Mouse (Mus musculus) T-helper 17 cell (primary cell): ENCODE data around the gene Rcan1.
"Not testable (repeated sequence)": the region's sequence is repeated elsewhere in the genome, so short reads cannot be mapped to it uniquely, and the experiment has no call there.

Experiments used
- in situ Hi-C, 2 experiments: fragments of 300-600 bp; cut with MboI, MseI; formaldehyde crosslinking; loops; 1 replicate in 1 of 2; 2 replicates in 1 of 2; pipeline ENCODE4 v1.15.1; 2025; ENCODE audit warnings: high pct_unique_total_duplicates in 2 of 2

Rcan1 gene

GRCm38 (mm10) chr16:92470706-92471105 lies at the start of gene Rcan1:
TSS of gene Rcan1 (minus strand) at chr16:92470867.
- in situ Hi-C loops = loop anchor here in 1 of 2 experiments (25.0 kb wide), 1 partner anchor 133 kb away; no protein-coding TSS in a partner anchor

- in situ Hi-C loops = no loop called here
Measured at GRCm38 (mm10) chr16:92519820-92520492, 49.3 kb upstream of the Rcan1 start.

- in situ Hi-C loops = no loop called here
Measured at GRCm38 (mm10) chr16:92518718-92519117, 48.1 kb upstream of the Rcan1 start.

- in situ Hi-C loops = no loop called here
Measured at GRCm38 (mm10) chr16:92516139-92516538, 45.5 kb upstream of the Rcan1 start.

- in situ Hi-C loops = not testable (repeated sequence)
Measured at GRCm38 (mm10) chr16:92514896-92515295, 44.2 kb upstream of the Rcan1 start.

- in situ Hi-C loops = no loop called here
Measured at GRCm38 (mm10) chr16:92511773-92512391, 41.2 kb upstream of the Rcan1 start.

- in situ Hi-C loops = no loop called here
Measured at GRCm38 (mm10) chr16:92510835-92511772, 40.4 kb upstream of the Rcan1 start.

- in situ Hi-C loops = loop anchor here in 1 of 2 experiments (10.0 kb wide), 1 partner anchor 57 kb away; no protein-coding TSS in a partner anchor
Measured at GRCm38 (mm10) chr16:92507573-92507972, 36.9 kb upstream of the Rcan1 start.

GRCm38 (mm10) chr16:92503105-92503504 lies 32.4 kb upstream of the Rcan1 start:
- in situ Hi-C loops = loop anchor here in 1 of 2 experiments (10.0 kb wide), 1 partner anchor 62 kb away; no protein-coding TSS in a partner anchor

GRCm38 (mm10) chr16:92500534-92500933 lies 29.9 kb upstream of the Rcan1 start:
- in situ Hi-C loops = loop anchor here in 1 of 2 experiments (10.0 kb wide), 1 partner anchor 64 kb away; no protein-coding TSS in a partner anchor

- in situ Hi-C loops = no loop called here
Measured at GRCm38 (mm10) chr16:92499324-92499723, 28.7 kb upstream of the Rcan1 start.

GRCm38 (mm10) chr16:92498589-92498981 lies 27.9 kb upstream of the Rcan1 start:
- in situ Hi-C loops = no loop called here

GRCm38 (mm10) chr16:92497851-92498588 lies 27.4 kb upstream of the Rcan1 start:
- in situ Hi-C loops = no loop called here

GRCm38 (mm10) chr16:92489356-92489755 lies 18.7 kb upstream of the Rcan1 start:
- in situ Hi-C loops = no loop called here

GRCm38 (mm10) chr16:92488456-92488855 lies 17.8 kb upstream of the Rcan1 start:
- in situ Hi-C loops = no loop called here

GRCm38 (mm10) chr16:92487489-92487888 lies 16.8 kb upstream of the Rcan1 start:
- in situ Hi-C loops = no loop called here

- in situ Hi-C loops = no loop called here
Measured at GRCm38 (mm10) chr16:92487086-92487485, 16.4 kb upstream of the Rcan1 start.

GRCm38 (mm10) chr16:92485436-92485835 lies 14.8 kb upstream of the Rcan1 start, which contains the start of gene Clic6:
TSS of gene Clic6 (plus strand) at chr16:92485736.
- in situ Hi-C loops = no loop called here

GRCm38 (mm10) chr16:92478561-92479150 lies 8.0 kb upstream of the Rcan1 start:
- in situ Hi-C loops = no loop called here

- in situ Hi-C loops = no loop called here
Measured at GRCm38 (mm10) chr16:92475093-92475860, 4.6 kb upstream of the Rcan1 start.
